Mouse (Mus musculus) limb, embryonic 14.5 days (tissue): ENCODE data around the gene Wdr70. TPM values are rescaled to one million over a fixed set of nuclear protein-coding genes. Genes with fewer than 3 reads are reported as not detected.

Experiments used
- ATAC-seq: fragments of 200-750 bp; cut with Nextera tagmentation; 2 replicates; pipeline ENCODE4 v1.8.0; 2017; ENCODE audit warnings: low read depth, moderate number of reproducible peaks, moderate TSS enrichment; ENCODE audit not compliant: low FRiP score
- DNase-seq: peaks from one replicate; pipeline ENCODE4 v3.0.0-alpha.2; 2015; ENCODE audit warnings: low spot score
- H3K27ac ChIP-seq: fragments of 300-500 bp; sonication (generic); replicated peaks from 2 replicates; pipeline ENCODE4 v1.5.1; 2014; ENCODE audit warnings: low read depth, mild to moderate bottlenecking, low read length, moderate library complexity, mixed read lengths
- H3K27me3 ChIP-seq: fragments of 300-500 bp; sonication (generic); 2 replicates; pipeline ENCODE4 v1.6.1; 2014; ENCODE audit warnings: low read length, mixed read lengths; ENCODE audit not compliant: control insufficient read depth, insufficient read depth
- H3K36me3 ChIP-seq: fragments of 300-500 bp; sonication (generic); 2 replicates; pipeline ENCODE4 v1.6.1; 2014; ENCODE audit warnings: mild to moderate bottlenecking, low read length, moderate library complexity, mixed read lengths; ENCODE audit not compliant: control insufficient read depth, insufficient read depth
- H3K4me1 ChIP-seq: fragments of 300-500 bp; sonication (generic); 2 replicates; pipeline ENCODE4 v1.6.1; 2014; ENCODE audit warnings: antibody characterized with exemption, low read length, mixed read lengths; ENCODE audit not compliant: control insufficient read depth, insufficient read depth
- H3K4me2 ChIP-seq: fragments of 300-500 bp; sonication (generic); replicated peaks from 2 replicates; pipeline ENCODE4 v1.6.1; 2014; ENCODE audit warnings: low read depth, mild to moderate bottlenecking, low read length, moderate library complexity; ENCODE audit not compliant: severe bottlenecking
- H3K4me3 ChIP-seq: fragments of 300-500 bp; sonication (generic); replicated peaks from 2 replicates; pipeline ENCODE4 v1.5.1; 2014; ENCODE audit warnings: low read length
- H3K9ac ChIP-seq: fragments of 300-500 bp; sonication (generic); 2 replicates; pipeline ENCODE4 v1.6.1; 2014; ENCODE audit warnings: mild to moderate bottlenecking, low read depth, low read length, moderate library complexity; ENCODE audit not compliant: severe bottlenecking
- H3K9me3 ChIP-seq: fragments of 300-500 bp; sonication (generic); 2 replicates; pipeline ENCODE4 v1.6.1; 2016; ENCODE audit warnings: low read length; ENCODE audit not compliant: control insufficient read depth
- POLR2A ChIP-seq: fragments of 200-500 bp; IDR thresholded peaks from 2 replicates; pipeline ENCODE4 v1.8.0; 2012; ENCODE audit warnings: inconsistent platforms, mild to moderate bottlenecking, moderate library complexity, borderline replicate concordance; ENCODE audit not compliant: insufficient read depth, insufficient read length; ENCODE audit errors: extremely low read depth
- WGBS: fragments of 180-500 bp; shearing (Covaris S2); extraction: QIAGEN DNeasy Blood & Tissue Kit; methylation state at CpG from one replicate; pipeline ENCODE4 v1.1.7; 2014; 5-methylcytosine and 5-hydroxymethylcytosine counted together
- polyA plus RNA-seq, 2 experiments: library from polyadenylated mRNA; depleted of rRNA in 1 of 2; stranded (reverse) in 1 of 2; unstranded in 1 of 2; fragments of >200 nt; fragmentation: Nextera tagmentation in 1 of 2; extraction: Ambion mirVana in 1 of 2; gene quantifications; 2 replicates each; pipeline versions ENCODE4 v1.2.1 to v1.2.3; 2012 to 2014

Wdr70 gene
- polyA plus RNA-seq, 2 experiments = 36.4 to 50.4 TPM

GRCm38 (mm10) chr15:7923281-7923680 lies 175.7 kb downstream of the Wdr70 start:
- H3K27me3 ChIP-seq = no peaks in the 10 kb centered on the region
- DNase-seq (no peak), ATAC-seq (no peak)
- no peaks in the 10 kb centered on the region for H3K9me3 ChIP-seq
- TF ChIP-seq POLR2A = no peak
- no peaks in the 10 kb centered on the region for H3K4me1 ChIP-seq
- no peak overlapping the region for H3K9ac ChIP-seq
- peaks cover 5% of the 10 kb centered on the region; the same call in 1 of the 2 replicates for H3K36me3 ChIP-seq
- no peak overlapping the region for H3K4me2 ChIP-seq
- H3K27ac ChIP-seq = no peak overlapping the region
- 89% methylated on average over 4 of the region's 4 CpGs for WGBS
- no peak overlapping the region for H3K4me3 ChIP-seq

DNA sequence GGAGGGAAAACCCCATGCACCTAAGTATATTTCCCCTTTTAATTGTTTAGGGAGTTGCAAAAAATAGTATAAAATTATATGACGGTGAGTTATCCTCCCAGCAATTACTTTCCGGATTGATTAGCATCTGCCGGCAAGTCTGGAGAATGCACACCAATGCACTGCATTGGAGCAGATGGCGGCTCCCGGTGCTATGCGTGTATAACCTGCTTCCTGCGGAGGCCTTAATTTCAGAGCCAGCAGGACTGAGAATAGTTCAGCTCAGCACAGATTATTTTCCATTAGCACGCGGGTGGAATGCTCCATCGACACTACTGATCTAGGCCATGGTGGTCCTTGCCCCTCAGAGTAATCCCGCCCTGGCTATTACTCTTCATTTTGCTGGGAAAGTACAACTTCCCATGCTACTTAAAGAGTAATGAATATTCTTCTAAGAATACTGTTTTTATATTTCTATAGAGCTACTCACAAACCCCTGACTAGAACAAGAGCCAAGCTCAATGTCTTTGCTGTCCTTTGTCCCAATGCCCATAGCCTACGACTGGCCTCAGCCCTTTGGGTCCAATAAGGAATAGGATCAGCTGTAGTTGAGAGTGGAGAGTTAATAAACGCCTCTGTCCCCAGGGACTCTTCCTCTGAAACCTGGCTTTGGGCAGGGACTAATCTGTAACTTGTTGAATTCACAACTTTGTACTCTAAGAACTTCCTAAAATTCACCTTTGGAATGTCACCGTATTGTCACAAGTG lies 176.5 kb downstream of the Wdr70 start:
- Histone ChIP-seq H3K27ac (no peak overlapping the region), H3K36me3 (peaks cover 5% of the 10 kb centered on the region; the same call in 1 of the 2 replicates), H3K9me3 (no peaks in the 10 kb centered on the region), H3K4me1 (no peaks in the 10 kb centered on the region), H3K4me3 (no peak overlapping the region), H3K9ac (no peak overlapping the region), H3K4me2 (no peak overlapping the region), H3K27me3 (no peaks in the 10 kb centered on the region)
- ATAC-seq (no peak), DNase-seq (peak; percentile 5)
- no peak for TF ChIP-seq POLR2A
- 83% methylated on average over 14 of the region's 14 CpGs for WGBS

GRCm38 (mm10) chr15:7921124-7921523 lies 177.9 kb downstream of the Wdr70 start:
- TF ChIP-seq POLR2A = no peak
- H3K4me3 ChIP-seq = no peak overlapping the region
- ATAC-seq = no peak

DNA sequence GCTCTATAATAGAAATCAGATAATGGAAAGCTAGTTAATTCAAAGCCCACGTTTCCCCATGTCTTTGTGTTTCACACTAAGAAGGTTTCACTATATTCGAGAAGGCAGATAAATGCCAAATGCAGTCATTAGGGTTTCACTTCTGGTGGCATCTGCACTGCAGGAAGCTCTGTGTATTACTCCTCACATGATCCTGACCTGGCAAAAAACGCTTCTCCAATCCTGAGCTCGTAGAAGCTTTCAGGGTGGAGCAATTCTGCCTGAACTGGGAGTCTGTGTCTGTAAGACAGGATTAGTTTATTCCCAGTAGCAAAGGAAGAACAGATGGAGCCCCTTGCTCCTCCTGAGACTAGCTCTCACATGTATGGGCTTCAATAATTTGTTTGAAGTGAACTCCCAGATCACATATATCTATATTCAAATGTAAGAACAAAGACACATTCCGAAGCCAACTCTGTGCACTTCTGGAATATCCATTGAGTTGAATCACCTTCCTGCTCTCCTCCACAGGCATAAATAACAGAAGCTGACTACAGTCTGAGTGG lies 192.4 kb downstream of the Wdr70 start:
- DNase-seq (no peak), ATAC-seq (no peak)
- no peak overlapping the region for H3K9ac ChIP-seq
- H3K4me2 ChIP-seq = no peak overlapping the region
- 75% methylated on average over 5 of the region's 5 CpGs for WGBS
- H3K27me3 ChIP-seq = no peaks in the 10 kb centered on the region
- H3K36me3 ChIP-seq = no peaks in the 10 kb centered on the region
- H3K4me3 ChIP-seq = no peak overlapping the region
- no peak for TF ChIP-seq POLR2A
- H3K4me1 ChIP-seq = no peaks in the 10 kb centered on the region
- H3K9me3 ChIP-seq = no peaks in the 10 kb centered on the region
- no peak overlapping the region for H3K27ac ChIP-seq

More at GRCm38 (mm10) chr15:7921124-7921523, 177.9 kb downstream of the Wdr70 start:
- Histone ChIP-seq H3K27ac (no peak overlapping the region), H3K27me3 (no peaks in the 10 kb centered on the region), H3K9ac (no peak overlapping the region), H3K4me2 (no peak overlapping the region), H3K9me3 (no peaks in the 10 kb centered on the region), H3K4me1 (no peaks in the 10 kb centered on the region), H3K36me3 (peaks cover 5% of the 10 kb centered on the region; the same call in 1 of the 2 replicates)
- DNase-seq = no peak
- WGBS = 87% methylated on average over 6 of the region's 6 CpGs

- Histone ChIP-seq H3K27me3 (no peaks in the 10 kb centered on the region), H3K9ac (no peak overlapping the region), H3K4me3 (no peak overlapping the region), H3K9me3 (no peaks in the 10 kb centered on the region), H3K4me1 (peaks cover 4% of the 10 kb centered on the region; the same call in 1 of the 2 replicates), H3K36me3 (no peaks in the 10 kb centered on the region), H3K4me2 (no peak overlapping the region), H3K27ac (no peak overlapping the region)
- no peak for ATAC-seq
- TF ChIP-seq POLR2A = no peak
- DNase-seq = no peak
- 95% methylated on average over 6 of the region's 6 CpGs for WGBS
Observed at GRCm38 (mm10) chr15:7899286-7899685, 199.7 kb downstream of the Wdr70 start.
